Mouse (Mus musculus) T-cell, adult 66 days (primary cell): Measurements from ENCODE around the gene Ramac. TPM values are rescaled to one million over a fixed set of nuclear protein-coding genes. Genes with fewer than 3 reads are reported as not detected.

Experiments
- total RNA-seq, 2 experiments: library from RNA; stranded (reverse); gene quantifications; 3 replicates in 1 of 2; 4 replicates in 1 of 2; pipeline ENCODE4 v1.2.4; 2023

Ramac gene
- total RNA-seq = 10 to 100 TPM; 56.1 to 59.4 TPM

DNA sequence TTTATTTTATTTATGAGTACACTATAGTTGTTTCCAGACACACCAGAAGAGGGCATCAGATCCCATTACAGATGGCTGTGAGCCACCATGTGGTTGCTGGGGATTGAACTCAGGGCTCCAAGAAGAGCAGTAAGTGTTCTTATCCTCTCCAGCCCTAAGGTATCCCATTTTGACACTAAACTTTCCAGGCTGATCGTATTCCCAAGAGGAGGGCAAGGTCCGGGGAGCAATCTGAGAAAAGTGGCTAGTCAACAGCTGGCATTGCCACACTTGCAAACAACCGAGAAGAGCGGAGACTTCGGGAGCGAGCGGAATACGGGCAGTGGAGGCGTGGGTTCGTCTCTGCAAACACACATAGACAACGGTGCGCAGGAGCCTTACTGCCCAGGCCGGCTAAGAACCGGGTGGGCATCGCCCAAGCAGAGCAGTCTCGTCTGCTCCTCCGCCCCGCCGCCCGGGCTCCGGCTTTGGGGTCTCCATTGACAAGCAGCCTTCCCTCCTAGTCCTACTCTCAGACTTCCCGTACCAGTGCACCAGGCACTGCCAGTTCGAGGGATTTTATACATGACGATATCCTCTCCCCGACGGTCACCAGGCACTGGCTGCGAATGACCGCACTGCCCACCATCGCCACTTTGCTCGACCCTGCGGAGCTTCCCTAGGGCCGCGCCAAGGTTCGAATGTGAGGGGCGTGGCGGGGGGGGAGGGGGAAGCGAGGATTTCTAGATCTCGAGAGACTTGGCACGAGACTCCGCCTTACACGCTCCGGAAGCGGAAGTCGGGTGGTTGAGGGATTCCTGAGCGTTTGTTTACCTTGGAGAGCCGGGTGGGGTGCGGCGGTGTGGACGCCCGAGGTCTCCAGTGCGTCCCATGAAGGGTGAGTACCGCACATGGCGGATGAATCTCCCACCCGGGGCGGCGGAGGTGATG lies at the start of gene Ramac:
TSS of gene Ramac (plus strand) at position 746 of the 930 bp plus-strand sequence.

DNA sequence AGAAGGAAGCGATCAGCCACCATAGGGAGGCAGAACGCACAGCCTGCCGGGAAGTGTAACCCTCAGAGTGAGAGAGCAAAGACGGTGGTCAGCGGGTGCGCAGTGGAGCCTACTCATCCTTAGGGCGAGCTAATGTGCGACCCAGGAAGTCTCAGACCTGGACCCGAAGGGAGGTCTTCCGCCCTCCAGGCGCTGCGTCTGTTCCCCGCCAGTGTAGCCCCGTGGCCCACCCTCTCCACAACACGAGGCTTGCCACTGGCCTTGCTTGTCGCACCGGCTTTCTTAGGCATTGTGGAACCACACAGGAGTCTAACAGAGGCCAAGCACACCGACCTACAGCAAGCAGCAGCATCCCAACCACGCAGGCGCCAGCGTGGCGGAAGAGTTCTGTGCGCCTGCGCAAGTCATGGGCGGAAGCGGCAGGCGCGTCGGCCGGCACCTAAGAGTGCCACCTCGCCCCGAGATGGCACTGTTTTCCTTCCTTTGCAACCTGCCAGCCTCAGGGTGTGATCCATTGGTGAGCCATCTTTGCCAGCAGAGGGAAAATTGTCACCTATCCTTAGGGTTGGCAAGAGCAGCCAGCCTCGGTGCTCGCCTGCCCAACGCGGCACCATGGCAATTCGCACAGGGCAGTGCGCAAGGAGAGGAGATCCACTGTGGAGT lies 26.5 kb downstream of the Ramac start, which contains the start of gene 3110040N11Rik:
TSS of gene 3110040N11Rik (minus strand) at position 384 of the 663 bp plus-strand sequence.

Other genes starting within 250 kb of the Ramac start
- gene Fsd2, start 196.0 kb upstream of the Ramac start, total RNA-seq = 1 to 10 TPM in 1 of 2 experiments, under 1 TPM in 1; 0.59 to 1.5 TPM
- gene Whamm, start 191.7 kb upstream of the Ramac start, total RNA-seq = 10 to 100 TPM; 29.1 to 29.3 TPM
- under 1 TPM in 1 of 2 experiments, not detected in 1; 0.12 TPM for gene Homer2, start 55.4 kb upstream of the Ramac start, total RNA-seq
- gene 3110040N11Rik, start 26.6 kb downstream of the Ramac start, total RNA-seq = 10 to 100 TPM; 29.2 to 31.0 TPM
- 10 to 100 TPM; 59.9 to 61.5 TPM for gene Btbd1, start 66.5 kb downstream of the Ramac start, total RNA-seq
- gene Gm10160, start 92.9 kb downstream of the Ramac start, total RNA-seq = not detected
- 10 to 100 TPM; 31.1 to 35.2 TPM for gene Tm6sf1, start 96.1 kb downstream of the Ramac start, total RNA-seq
- 10 to 100 TPM; 32.2 to 35.8 TPM for gene Hdgfl3, start 171.5 kb downstream of the Ramac start, total RNA-seq
- not detected for gene Bnc1, start 229.4 kb downstream of the Ramac start, total RNA-seq